Mouse (Mus musculus) B cell, adult 62 days (primary cell): ENCODE measurements around the gene Tpm4. TPM values are rescaled to one million over a fixed set of nuclear protein-coding genes. Genes with fewer than 3 reads are reported as not detected.

Experiments
- total RNA-seq: library from RNA; stranded (reverse); gene quantifications from 4 replicates; pipeline ENCODE4 v1.2.4, GENCODE M21; 2023

Tpm4 gene
- total RNA-seq, result 223 to 253 TPM (median 239 TPM) in 4 replicates

GRCm38 (mm10) chr8:72134756-72135445 lies at the start of gene Tpm4:
Gene Tpm4, plus strand, starts transcription at chr8:72134975.

GRCm38 (mm10) chr8:72106740-72107139 lies 28.0 kb upstream of the Tpm4 start, which contains the start of gene Olfr374:
Gene Olfr374, plus strand, starts transcription at chr8:72107040.

GRCm38 (mm10) chr8:72160707-72161697 lies 26.2 kb downstream of the Tpm4 start, which contains the start of gene Rab8a:
Gene Rab8a, plus strand, starts transcription at chr8:72161200.

GRCm38 (mm10) chr8:72189417-72190214 lies 54.8 kb downstream of the Tpm4 start, which contains the start of gene Hsh2d:
Gene Hsh2d, plus strand, starts transcription at chr8:72189638.

Other genes starting within 250 kb of the Tpm4 start
- gene Zfp882, start 226.4 kb upstream of the Tpm4 start, total RNA-seq, result 7.6 to 11.5 TPM (median 10.1 TPM) in 4 replicates
- gene Zfp617, start 226.3 kb upstream of the Tpm4 start, total RNA-seq, result 7.3 to 13.1 TPM (median 9.7 TPM) in 4 replicates
- 19.1 to 30.5 TPM (median 22.9 TPM) in 4 replicates for gene Zfp961, start 183.9 kb upstream of the Tpm4 start, total RNA-seq
- 168 to 193 TPM (median 171 TPM) in 4 replicates for gene Cyp4f18, start 125.3 kb upstream of the Tpm4 start, total RNA-seq
- not detected in 4 replicates for gene Olfr372, start 93.8 kb upstream of the Tpm4 start, total RNA-seq
- gene Olfr373, start 51.8 kb upstream of the Tpm4 start, total RNA-seq, result 0.14 TPM in 1 of 4 replicates, not detected in the others
- not detected in 4 replicates for gene Olfr374, start 27.9 kb upstream of the Tpm4 start, total RNA-seq
- gene Rab8a, start 26.2 kb downstream of the Tpm4 start, total RNA-seq, result 132 to 148 TPM (median 134 TPM) in 4 replicates
- gene Hsh2d, start 54.7 kb downstream of the Tpm4 start, total RNA-seq, result 21.6 to 28.9 TPM (median 26.7 TPM) in 4 replicates
- gene Cib3, start 77.9 kb downstream of the Tpm4 start, total RNA-seq, result 0.77 TPM in 1 of 4 replicates, not detected in the others
- gene Gm11034, start 78.7 kb downstream of the Tpm4 start, total RNA-seq, result not detected in 4 replicates
- 87.0 to 93.7 TPM (median 88.0 TPM) in 4 replicates for gene Fam32a, start 84.8 kb downstream of the Tpm4 start, total RNA-seq
- gene Ap1m1, start 105.0 kb downstream of the Tpm4 start, total RNA-seq, result 204 to 215 TPM (median 205 TPM) in 4 replicates
- 16.9 to 23.4 TPM (median 19.7 TPM) in 4 replicates for gene Gm10282, start 170.3 kb downstream of the Tpm4 start, total RNA-seq
- 3,412 to 4,213 TPM (median 3,752 TPM) in 4 replicates for gene Klf2, start 184.1 kb downstream of the Tpm4 start, total RNA-seq